Mouse (Mus musculus): ENCODE results near the gene Mea1.
A peak's percentile ranks its signal among the peaks of the same experiment; 100 is the strongest.

The Mea1 gene

DNA sequence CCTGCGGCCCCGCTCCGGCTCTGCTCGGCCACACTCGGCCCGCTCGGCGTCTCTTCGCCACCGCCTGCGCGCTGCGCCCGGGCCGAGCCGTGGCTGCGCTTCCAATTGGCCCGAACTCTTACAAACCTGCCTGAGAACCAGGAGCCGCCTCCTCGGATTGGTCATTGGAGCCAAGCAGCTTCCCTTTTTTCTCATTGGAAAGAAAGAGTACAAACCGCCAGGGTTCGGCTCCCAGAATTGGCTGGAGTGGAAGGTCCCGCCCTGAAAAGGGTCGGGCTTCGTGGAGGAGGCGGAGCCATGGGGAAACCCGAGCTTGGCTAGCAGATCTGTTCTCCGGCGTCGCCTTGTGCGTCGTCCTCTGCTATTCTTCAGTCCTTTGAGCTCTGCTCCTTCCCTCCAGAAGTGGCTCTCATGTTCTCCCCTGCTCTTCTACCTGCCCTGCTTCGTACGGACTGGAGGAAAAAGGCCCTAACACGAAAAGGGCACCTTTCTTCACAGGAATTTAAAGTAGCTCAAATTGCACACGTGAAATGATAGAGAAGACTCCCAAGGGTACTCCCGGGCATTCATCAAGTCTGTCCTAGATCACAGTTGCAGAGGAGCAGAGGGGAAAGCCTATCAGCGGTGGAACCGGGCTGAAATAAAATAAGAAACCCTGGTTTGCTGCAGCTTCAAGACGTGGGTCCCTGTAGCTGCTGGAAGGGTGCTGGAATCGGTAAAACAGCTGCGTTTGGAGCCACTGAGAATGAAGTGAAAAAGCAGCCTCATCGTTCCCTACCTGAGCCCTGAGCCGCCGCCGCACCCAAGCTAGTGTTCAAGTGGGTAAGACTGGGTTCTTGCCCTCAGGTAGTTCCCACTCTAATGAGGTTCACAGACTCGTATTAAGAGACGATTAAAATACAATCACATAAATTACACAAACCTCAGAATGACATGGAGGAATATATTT is 26.6 kb downstream of the Mea1 start, which contains the start of gene Ppp2r5d:
TSS of gene Ppp2r5d (minus strand) at position 225 of the 949 bp plus-strand sequence.
- peak; percentile 97 for DNase-seq (ENCODE audit: low spot score)

DNA sequence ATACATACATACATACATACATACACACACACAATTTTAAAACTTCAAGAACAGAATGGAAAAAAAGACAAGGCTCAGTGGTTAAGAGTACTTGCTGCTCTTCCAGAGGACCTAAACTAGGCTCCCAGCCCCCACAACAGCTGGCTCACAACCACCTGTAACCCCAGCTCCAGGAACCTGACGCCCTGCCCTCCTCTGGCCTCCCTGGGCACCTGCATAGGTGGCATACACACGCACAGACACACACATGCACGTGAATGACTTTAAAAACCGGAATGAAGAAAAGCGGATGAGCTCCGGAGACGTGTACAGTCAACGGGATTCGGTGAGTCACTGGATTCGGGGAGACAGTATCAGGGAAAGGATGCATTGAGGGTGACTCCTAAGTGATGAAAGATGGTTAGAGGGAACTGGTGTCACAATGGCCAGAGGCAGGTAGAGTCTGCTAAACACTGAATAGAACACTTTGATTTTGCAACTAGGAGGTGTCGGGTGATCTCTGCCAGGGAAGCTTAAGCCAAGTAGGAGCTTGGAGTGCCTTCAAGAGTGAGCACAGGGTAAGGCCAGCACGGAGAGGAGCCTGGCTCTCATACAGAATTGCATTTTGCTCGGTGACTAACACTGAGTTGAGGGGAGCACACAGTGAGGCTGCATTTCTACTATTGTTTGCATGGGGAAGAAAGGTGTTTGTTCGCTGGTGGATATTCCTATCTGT is 27.9 kb downstream of the Mea1 start:
- no peak for DNase-seq (ENCODE audit: low spot score)

DNA sequence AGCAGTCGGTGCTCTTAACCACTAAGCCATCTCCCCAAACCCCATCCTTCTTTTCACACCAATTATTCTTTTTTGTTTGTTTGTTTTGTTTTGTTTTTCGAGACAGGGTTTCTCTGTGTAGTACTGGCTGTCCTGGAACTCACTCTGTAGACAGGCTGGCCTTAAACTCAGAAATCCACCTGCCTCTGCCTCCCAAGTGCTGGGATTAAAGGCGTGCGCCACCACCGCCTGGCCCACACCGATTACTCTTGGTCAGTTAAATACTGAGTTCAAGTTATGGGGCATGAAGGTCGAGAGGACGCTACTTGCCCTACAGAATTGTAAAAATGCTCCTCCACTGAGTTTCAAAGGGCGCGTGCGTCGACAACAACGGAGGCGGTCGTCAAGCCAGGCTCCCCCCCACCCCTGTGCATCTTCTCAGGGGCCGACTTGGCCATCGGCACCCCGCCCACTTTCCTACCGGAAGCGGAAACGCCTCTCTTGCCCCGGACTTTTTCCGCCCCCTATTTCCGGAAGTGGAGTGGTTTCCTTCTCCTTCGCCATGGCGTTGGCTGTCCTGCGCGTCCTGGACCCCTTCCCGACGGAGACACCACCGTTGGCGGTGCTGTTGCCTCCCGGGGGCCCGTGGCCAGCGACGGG is 32.5 kb downstream of the Mea1 start, which contains the start of gene Pex6:
TSS of gene Pex6 (plus strand) at position 505 of the 639 bp plus-strand sequence.
- DNase-seq (ENCODE audit: low spot score) = peak; percentile 94

DNA sequence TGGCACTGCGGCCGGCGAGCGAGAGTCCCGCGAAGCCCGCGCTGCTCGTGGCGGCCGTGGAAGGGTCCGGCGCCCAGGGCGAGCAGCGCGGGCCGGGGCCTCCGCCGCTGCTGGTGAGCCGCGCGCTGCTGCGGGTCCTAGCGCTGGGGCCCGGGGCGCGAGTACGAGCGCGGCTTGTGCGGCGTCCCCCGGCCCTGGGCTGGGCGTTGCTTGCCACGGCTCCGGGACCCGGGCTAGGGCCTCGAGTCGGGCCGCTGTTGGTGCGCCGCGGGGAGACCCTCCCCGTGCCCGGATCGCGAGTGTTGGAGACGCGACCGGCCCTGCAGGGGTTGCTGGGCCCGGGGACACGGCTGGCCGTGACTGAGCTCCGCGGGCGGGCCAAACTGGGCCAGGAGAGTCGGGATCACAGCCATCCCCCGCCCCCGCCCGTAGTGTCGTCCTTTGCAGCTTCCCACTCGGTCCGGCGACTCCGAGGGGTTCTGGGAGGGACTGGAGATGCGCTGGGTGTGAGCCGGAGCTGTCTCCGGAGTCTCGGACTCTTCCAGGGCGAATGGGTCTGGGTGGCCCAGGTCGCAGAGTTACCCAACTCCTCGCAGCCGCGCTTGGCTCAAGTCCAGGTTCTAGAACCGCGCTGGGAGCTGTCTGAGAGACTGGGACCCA is 33.1 kb downstream of the Mea1 start:
- peak; percentile 67 for DNase-seq (ENCODE audit: low spot score)

DNA sequence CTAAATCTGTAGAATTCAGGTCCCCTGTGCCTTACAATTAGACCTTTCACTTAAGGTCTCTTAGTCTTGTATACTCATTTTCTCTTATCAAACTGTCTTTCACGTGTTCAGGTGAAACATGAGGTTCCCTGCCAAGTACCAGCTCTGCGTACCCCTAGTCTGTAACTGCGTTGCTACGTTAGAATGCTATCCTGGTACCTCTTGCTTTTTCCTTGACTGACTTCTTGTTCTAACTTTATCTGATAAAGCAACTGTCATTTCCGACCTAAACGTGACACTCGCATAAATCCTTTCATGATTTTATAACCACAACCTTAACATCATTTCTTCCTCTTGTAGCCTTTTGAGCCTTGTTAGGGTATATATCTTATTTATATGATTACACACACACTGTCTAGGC is 33.8 kb downstream of the Mea1 start:
- DNase-seq (ENCODE audit: low spot score) = no peak

DNA sequence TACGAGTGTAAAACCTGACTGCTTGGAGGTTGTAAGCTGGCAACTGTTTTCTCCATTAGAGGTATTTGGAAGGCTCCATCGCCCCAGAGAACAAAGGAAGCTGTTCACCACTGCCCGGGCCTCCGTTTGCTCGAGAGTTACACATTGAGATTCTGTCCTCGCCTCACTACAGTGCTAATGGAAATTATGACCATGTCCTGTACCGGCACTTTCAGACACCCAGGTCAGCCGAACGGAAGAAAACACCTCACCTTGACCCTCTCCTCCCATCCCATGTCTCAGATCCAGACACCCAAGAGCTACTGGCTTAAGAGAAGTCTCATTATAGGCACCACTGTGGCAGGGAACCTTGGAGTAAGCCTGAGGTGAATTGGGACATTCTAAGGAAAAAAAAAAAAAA is 35.3 kb downstream of the Mea1 start:
- DNase-seq (ENCODE audit: low spot score) = no peak

DNA sequence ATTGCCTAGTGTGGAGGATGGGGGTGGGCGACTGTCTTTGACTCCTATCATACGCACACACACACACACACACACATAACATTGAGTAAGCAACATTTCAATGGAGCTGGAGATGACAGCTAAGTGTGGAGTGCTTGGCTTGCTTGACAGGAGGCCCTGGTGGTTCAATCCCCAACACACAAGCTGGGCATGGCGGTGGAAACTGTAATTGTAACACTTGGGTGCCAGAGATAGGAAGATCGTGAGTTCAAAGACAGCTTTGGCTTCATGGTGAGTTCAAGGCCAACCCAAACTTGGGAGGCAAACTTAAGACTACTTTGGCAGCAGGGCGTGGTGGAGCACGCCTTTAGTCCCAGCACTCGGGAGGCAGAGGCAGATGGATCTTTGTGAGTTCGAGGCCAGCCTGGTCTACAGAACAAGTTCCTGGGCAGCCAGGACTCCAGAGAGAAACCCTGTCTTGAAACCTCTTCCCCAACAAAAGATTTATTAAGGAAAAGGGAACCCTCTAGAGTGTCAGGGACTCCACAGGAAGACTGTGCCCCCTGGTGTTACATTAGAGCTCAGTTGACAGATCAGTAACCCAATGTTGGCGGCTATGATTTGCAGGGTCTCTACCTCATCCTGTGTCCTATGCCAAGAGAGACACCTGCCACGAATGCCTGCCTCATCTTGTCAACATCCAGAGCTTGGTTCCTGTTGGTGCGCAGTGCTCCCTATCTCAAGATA is 36.3 kb downstream of the Mea1 start:
- DNase-seq (ENCODE audit: low spot score) = no peak

DNA sequence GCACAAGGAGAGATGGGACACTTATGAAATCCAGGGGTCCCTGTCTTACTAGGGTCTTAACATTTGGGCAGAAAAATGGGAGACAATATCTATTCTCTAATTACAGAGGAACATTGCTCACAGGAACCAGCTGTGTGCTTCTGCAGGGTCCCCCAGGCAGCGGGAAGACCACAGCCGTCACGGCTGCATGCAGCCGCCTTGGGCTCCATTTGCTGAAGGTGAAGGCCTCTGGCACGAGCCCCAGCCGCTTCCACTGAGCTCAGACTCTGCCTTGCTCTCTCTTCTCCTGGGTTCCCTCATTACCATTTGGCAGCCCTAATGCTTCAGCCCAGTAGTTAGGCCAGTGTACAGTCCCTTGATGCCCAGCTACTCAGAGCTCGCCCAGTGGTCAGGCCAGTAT is 42.5 kb downstream of the Mea1 start:
- no peak for DNase-seq (ENCODE audit: low spot score)

DNA sequence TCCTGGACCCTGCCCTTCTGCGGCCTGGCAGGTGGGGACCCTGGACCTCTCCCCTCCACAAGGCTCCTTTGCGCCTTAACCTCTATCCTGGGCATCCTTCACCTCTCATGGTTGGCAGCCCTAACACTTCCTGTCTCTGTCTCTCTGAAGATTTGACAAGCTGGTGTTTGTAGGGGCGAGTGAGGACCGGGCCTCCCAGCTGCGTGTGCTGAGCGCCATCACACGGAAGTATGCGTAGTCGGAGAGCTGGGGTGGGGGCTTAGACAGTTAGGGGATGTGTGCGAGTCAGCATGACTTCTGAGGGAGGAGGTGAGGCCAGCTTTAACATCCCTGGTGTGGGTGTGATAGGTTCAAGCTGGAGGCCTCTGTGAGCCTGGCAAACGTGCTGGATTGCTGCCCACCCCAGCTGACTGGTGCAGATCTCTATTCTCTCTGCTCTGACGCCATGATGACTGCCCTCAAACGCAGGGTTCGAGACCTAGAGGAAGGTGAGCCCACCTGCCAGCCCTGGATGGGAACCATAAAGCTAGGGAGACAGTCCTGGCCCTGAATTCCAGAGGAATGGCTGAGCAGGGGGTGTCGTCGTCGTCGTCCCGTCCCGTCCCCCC is 46.0 kb downstream of the Mea1 start:
- no peak for DNase-seq (ENCODE audit: low spot score)

DNA sequence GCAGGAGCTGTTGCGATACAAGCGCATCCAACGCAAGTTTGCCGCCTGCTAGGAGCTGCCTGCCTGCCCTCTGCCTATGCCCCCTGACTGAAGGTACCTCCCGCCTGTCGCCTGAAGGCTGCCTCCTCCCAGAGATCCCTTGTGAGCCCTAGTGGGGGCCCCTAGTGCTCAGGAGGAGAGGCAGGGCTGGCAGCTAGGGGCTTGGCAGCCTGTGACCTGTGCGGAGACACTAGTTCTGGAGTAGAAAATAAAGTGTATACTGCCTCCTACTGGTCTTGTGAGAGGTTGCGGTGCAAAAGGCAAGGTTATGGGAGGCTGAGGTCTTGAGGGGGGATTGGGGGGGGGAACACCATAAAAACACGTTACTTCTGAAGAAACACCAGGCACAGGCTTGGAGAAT is 46.7 kb downstream of the Mea1 start:
- no peak for DNase-seq (ENCODE audit: low spot score)

DNA sequence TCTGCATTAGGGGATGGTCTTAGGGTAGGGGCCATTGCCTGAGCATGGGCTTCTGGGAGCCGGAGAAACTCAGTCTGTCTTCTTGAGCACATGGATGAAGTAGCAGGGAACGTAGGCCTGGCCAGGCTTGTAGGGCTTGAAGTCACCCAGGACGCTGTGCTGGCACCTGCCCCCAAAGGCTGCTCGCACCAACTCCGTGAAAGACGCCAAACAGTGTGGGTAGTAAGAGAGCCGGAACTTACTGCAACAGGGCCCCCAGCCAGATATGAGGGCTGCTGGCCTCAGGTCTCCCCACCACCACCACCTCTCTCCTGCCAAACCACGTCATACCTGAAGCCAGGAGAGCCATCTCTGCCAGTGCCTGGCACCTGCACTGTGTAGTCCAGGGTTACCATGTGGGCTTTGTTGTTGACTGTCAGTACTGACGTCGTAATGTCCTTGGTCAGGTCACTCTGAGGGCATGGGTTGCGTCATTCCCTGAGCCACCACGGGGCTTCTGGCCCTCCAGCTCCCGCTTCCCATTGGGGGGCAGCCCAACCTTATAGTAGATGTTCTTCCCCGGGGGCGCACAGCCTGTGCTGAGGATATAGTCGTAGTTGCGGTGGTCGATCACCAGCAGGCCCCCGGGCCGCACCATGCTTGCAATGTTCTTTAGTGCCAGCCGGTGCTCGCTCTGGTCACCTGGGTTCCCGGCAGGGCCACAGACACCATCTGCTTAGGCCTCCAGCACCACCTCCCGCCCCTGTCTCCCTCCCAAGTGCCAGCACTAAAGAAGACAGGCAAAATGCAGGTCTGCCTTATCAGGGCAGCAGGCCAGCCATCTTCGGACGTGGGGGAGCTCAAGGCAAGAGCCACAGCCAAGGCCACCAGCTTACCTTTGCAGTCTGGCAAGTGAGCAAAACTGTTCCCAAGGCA is 47.4 kb downstream of the Mea1 start:
- DNase-seq (ENCODE audit: low spot score) = no peak

DNA sequence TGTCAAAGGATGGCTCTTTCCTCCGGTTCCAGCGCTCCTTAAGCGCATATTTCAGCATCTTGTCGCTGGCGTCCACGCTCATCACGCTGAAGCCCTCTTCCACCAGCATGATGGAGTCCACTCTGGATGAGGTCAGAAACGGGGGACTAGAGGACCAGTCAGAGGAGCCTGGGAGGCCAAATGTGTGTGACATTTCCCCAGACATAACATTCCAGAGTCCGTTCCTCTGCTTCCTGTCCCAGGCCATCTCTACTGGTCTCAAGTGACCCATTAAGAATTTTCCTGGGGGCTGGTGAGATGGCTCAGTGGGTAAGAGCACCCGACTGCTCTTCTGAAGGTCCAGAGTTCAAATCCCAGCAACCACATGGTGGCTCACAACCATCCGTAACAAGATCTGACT is 48.7 kb downstream of the Mea1 start:
- no peak for DNase-seq (ENCODE audit: low spot score)

DNA sequence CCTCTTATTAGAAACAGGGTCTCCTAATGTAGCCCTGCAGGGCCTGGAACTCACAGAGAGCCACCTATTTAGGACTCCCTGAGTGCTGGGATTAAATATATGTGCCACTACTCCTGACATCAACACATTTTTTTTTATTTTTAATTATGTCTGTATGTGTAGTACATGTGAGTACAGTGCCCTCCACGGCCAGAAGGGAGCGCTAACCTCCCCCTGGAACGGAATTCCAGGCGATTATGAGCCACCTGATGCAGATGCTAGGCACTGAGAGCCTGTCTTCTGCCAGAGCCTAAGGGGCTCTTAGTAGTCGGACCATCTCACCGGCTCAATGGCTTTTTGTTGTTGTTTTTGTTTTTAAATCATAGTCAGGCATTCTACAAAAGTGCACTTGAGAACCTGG is 49.4 kb downstream of the Mea1 start:
- DNase-seq (ENCODE audit: low spot score) = no peak

DNA sequence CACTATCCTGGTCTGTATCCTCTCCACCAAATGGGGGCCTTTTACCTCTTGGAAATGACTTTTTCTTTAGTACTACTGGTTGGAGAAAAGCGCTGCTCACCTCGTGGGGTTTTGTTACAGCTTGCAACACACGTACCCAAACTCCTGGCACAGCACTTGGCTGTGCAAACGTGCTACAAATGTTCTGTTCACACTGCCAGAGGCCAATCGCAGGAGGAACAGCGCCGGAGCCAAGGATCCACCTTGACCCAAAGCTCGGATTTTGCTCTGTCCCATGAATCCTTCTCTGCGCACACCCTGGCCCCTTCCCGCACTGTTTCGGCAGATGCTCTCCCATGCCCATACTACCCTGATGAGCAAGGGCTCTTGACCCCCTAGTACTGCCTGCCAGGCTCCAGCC is 49.9 kb downstream of the Mea1 start:
- no peak for DNase-seq (ENCODE audit: low spot score)

DNA sequence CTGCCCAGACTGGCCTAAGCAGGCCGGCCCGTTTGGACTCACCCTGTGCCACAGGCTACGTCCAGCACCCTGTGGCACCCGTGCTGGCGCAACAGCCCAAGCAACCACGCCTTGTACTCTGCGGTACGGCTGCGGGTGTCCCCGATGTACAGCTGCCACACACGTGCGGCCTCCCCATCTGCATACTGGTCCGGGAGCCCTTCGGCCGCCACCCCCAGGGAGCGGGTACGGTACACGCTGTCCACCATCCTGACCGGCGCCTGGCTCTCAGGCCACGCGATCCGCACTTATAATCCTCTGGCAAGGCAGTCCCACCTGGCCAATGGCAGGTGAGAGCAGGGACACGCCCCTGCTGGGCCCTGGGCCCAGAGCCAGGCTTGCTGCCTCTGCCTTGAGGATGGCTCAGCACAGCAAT is 50.3 kb downstream of the Mea1 start, which contains the start of gene Gnmt:
TSS of gene Gnmt (minus strand) at position 265 of the 415 bp plus-strand sequence.
- DNase-seq (ENCODE audit: low spot score) = peak; percentile 67

Measured in urinary bladder, postnatal 14 days (tissue).